1 mouse cellular context compared by ENCODE assay signal in the genomic region with DNA sequence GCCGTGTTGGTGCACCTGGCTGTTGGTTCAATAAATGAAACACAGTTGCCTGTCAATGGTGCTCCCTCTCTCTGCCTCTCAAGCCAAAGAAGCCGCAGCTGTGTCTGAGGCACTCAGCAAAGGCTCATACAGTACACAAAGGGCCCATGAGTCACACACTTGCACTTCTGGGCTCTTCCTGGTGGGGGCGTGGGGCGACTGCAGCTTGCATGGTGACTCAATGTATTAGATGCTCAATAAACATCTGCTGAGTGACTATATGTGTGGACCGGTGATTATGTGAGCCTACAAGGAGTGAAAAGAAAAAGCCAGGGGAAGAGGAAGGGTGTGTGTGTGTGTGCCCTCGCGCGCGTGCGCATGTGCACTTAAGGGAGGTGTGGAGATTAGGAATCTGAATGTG.
TF ChIP-seq lines count a peak whose summit lies in the region.

No protein-coding gene starts in this region.

TF ChIP-seq in MEL, 35 proteins besides CTCF, POLR2A, EP300 and RAD21 (continued from another document):
- TF ChIP-seq ZMIZ1 (IDR thresholded peaks at IDR 0.05; ENCODE audit: low read depth, low read length) = no peak
- no peak for TF ChIP-seq POLR2AphosphoS5 (IDR thresholded peaks at IDR 0.05; ENCODE audit: borderline replicate concordance, low read depth, low read length)
- no peak for TF ChIP-seq UBTF (IDR thresholded peaks at IDR 0.05; ENCODE audit: borderline replicate concordance, insufficient read depth, low read depth, low read length)
- no peak for TF ChIP-seq GATA1 (IDR thresholded peaks at IDR 0.05; ENCODE audit: low read depth, low read length)
- TF ChIP-seq MAZ (IDR thresholded peaks at IDR 0.05; ENCODE audit: low read depth, low read length) = no peak
- TF ChIP-seq TCF12 (IDR thresholded peaks at IDR 0.05; ENCODE audit: low read depth, low read length) = no peak
- no peak for TF ChIP-seq ETS1 (IDR thresholded peaks at IDR 0.05; ENCODE audit: low read depth, low read length)
- no peak for TF ChIP-seq MYB (IDR thresholded peaks at IDR 0.05; ENCODE audit: low read depth, low read length)
